Mouse (Mus musculus) brown adipose tissue, adult 24 weeks (tissue): ENCODE results near the gene Cdc42. TPM values are rescaled to one million over a fixed set of nuclear protein-coding genes. Genes with fewer than 3 reads are reported as not detected.

Source experiments
- H3K27ac ChIP-seq: fragments of 200-500 bp; replicated peaks from 2 replicates; pipeline ENCODE4 v1.5.1; 2012; ENCODE audit warnings: low read depth, mild to moderate bottlenecking, low read length
- H3K4me1 ChIP-seq: fragments of 200-500 bp; 2 replicates; pipeline ENCODE4 v1.6.1; 2012; ENCODE audit warnings: low read length, mixed read lengths; ENCODE audit not compliant: control insufficient read depth, insufficient read depth, insufficient read length
- H3K4me3 ChIP-seq: fragments of 200-500 bp; 2 replicates; pipeline ENCODE4 v1.5.1; 2012; ENCODE audit warnings: low read depth, mild to moderate bottlenecking, low read length, moderate library complexity; ENCODE audit not compliant: insufficient read depth
- polyA plus RNA-seq: library from polyadenylated mRNA; stranded (reverse); fragments of >200 nt; gene quantifications from 2 replicates; pipeline ENCODE4 v1.2.4, GENCODE M21; 2012; ENCODE audit not compliant: missing spikeins, insufficient read depth, insufficient read length

Cdc42 gene
- polyA plus RNA-seq, 1 experiment = 400 TPM

DNA sequence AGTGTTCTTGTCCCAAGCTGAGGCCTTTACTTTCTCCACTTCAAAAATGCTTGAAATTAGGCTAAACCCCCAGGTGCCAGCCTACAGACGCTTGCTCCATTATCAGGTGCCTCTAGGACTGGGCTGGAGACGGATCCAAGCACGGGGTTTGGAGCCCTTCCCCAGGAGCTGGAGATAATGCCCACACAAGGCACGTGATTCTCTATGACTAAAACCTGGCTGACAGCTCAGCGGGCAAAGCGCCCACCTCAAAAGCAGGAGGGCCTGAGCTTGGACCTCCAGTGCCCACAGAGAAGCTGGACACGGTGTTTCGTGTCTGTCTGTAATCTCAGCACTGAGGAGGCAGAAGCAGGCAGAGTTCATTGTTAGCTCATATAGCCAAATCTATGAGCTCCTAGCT lies 85.7 kb downstream of the Cdc42 start:
- Histone ChIP-seq H3K4me3 (no peak overlapping the region), H3K27ac (no peak overlapping the region), H3K4me1 (no peaks in the 10 kb centered on the region)

Other genes starting within 250 kb of the Cdc42 start
- not detected in 2 replicates for gene Wnt4, start 80.2 kb downstream of the Cdc42 start, polyA plus RNA-seq
- not detected in 2 replicates for gene Cela3a, start 52.1 kb upstream of the Cdc42 start, polyA plus RNA-seq
- not detected in 2 replicates for gene Cela3b, start 72.8 kb upstream of the Cdc42 start, polyA plus RNA-seq
- gene 1700013G24Rik, start 95.6 kb upstream of the Cdc42 start, polyA plus RNA-seq = not detected in 2 replicates
- gene Hspg2, start 111.0 kb upstream of the Cdc42 start, polyA plus RNA-seq = 32.5 and 49.7 TPM in 2 replicates
- gene Ldlrad2, start 216.8 kb upstream of the Cdc42 start, polyA plus RNA-seq = not detected in 2 replicates
- 25.2 and 62.5 TPM in 2 replicates for gene Usp48, start 236.0 kb upstream of the Cdc42 start, polyA plus RNA-seq